Mouse (Mus musculus) kidney, adult 9 months (tissue): ENCODE measurements around the gene Mrpl4.

ENCODE experiments used
- DNase-seq: peaks from one replicate; pipeline ENCODE4 v3.0.0; 2022

The Mrpl4 gene

GRCm38 (mm10) chr9:21002627-21003551 is at the start of gene Mrpl4:
TSS of gene Mrpl4 (plus strand) at chr9:21002738.
- DNase-seq = peak; percentile 83

DNA sequence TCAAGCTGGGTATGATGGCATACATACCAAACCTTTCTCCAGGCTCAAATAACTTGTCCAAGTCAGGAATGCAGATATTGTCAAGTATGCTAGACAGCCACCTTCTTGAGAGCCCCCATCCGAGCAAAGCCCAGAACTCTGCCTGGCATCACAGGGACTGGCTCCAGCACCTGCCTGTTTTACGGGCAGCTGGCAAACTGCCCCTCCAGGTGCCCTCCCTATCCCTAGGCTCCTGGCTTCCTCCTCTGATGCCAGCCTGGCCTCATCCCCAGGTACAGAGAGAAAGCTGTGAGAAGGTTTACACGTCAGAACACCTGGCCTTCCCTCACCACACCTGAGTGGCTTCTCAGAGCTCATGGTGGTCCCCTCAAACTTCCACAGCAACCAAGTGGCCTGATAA is 45.5 kb upstream of the Mrpl4 start:
- DNase-seq = no peak

DNA sequence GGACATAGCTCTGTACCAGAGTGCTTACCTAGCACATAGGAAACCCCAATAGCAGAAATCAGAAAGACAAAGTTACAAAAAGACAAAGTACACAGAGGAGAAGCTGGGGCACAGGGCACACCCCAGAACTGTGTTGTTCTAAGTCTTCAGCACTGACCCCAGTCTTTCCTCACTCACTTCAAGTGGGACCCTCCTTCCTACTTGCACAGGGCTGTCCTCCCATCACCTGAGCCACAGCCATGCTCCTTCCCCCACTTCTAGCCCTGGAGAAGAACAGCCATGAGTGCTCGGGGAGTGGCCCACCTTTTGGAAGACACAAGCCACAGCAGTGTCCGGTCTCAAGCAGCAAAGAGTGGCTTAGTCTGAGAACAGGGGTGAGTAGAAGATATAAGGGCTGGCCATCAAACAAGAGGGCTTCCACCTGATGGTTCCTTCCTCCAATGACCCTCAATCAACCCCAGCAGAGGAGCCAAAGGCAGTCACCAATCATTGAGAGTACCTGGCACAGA is 43.1 kb upstream of the Mrpl4 start, which contains the start of gene Dnmt1:
Gene Dnmt1, minus strand, starts transcription at position 459 of the 509 bp plus-strand sequence.
- no peak for DNase-seq

- no peak for DNase-seq
Measured at GRCm38 (mm10) chr9:20961557-20961956, 41.0 kb upstream of the Mrpl4 start.

DNA sequence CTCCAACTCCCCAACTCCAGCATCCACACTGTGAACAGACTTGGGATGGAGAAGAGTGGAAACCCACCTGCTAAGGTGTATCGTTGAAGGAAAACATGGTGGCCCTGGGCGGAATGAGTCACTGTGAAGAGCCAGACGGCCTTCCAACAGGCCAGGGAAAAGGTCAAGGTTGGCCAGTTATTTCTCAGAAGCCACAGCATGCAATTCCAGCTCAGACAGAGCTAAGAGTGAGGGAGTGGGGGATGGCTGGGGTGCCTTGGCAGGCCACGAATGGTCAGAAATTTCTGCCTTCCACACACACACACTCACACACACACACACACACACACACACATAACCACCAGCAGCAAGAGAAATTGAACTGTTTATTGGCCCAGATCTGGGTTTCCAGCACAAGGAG is 36.9 kb upstream of the Mrpl4 start:
- DNase-seq = no peak

- DNase-seq = no peak
Measured at GRCm38 (mm10) chr9:20966008-20966407, 36.5 kb upstream of the Mrpl4 start.

DNA sequence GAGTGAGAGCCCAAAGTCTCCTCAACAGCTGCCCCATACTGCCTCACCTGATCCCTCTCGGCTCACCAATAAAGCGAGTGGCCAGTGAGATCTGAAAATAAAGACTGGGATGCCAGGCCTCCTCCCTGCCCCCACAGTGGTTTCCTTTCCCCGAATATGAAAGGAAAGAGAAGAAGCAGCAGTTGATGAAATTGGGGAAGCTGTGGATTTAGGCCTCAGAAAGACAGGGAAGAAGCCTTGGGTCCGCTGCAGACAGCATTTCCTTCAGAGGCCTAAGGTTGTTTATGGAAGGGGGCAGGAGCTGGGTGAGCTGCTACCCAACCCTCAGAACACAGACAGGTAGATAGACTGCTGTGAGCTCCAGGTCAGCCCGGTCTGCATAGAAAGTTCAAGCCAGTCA is 35.8 kb upstream of the Mrpl4 start:
- no peak for DNase-seq

GRCm38 (mm10) chr9:20971751-20972140 is 30.8 kb upstream of the Mrpl4 start:
- no peak for DNase-seq

- DNase-seq = peak; percentile 43
Measured at GRCm38 (mm10) chr9:20972141-20972992, 30.2 kb upstream of the Mrpl4 start.

DNA sequence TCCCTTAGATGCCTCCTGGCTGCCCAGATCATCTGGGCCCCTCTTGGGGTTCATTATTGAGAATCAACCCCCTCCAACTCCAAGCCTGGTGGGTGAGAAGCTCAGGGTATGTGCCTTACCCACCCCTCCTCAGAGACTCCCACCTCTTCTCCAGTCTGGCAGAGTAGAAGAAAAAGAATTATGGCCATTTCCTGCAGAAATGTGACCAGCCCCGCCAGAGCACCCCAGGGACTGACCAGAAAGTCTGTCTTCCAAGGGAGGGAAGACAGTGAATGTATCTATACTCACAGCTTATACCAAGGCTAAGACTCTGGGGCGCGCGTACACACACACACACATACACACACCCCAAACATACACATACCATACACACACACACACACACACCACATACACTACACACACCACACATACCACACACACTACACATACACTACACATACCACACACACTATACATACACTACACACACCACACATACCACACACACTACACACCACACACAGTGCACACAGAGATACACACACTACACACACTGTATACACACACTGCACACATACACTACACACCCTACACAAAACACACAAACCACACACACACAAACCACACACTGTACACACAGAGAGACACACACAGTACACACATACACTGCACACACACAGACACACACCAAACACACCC is 29.4 kb upstream of the Mrpl4 start:
- DNase-seq = peak; percentile 27

GRCm38 (mm10) chr9:20973682-20974075 is 28.9 kb upstream of the Mrpl4 start:
- DNase-seq = no peak

DNA sequence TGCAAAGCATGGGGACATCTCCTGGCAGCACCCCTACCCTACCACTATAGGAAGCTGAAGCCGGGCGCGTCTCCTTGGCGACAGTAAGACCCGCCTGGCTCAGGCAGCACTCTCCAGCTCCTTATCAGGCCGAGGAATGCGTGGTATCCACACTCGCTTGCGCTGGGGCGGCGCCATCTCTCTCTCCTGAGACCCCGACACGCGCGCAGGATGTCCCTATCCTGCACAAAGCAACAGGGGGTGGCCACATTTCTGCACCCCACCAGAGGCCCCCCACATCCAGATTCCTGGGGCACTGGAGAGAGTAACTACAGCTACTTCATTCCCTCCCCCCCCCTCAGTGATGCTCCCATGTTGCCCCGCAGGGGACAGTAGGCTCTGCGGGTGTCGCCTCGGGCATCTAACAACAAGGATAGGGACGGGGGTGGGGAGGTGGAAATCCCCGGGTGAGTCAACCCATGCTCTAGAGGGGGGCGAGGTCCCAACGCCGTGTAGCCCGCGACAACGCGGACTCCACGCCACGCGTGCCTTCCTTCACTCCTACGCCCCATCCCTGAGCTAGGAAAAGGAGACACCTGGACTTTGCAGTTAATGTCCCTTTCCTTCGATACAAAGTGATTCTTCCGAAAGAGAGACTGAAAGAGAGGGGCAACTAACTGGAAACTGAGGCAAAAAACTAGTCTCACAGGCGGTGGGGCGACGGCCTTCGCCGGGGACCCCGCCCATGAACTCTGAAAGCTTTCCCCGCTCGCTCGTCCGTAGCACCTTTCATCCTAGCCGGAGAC is 26.9 kb upstream of the Mrpl4 start:
- peak; percentile 19 for DNase-seq

GRCm38 (mm10) chr9:20976216-20976960 is 26.1 kb upstream of the Mrpl4 start, which contains the start of gene S1pr2:
TSS of gene S1pr2 (minus strand) at chr9:20976781.
- peak; percentile 73 for DNase-seq

DNA sequence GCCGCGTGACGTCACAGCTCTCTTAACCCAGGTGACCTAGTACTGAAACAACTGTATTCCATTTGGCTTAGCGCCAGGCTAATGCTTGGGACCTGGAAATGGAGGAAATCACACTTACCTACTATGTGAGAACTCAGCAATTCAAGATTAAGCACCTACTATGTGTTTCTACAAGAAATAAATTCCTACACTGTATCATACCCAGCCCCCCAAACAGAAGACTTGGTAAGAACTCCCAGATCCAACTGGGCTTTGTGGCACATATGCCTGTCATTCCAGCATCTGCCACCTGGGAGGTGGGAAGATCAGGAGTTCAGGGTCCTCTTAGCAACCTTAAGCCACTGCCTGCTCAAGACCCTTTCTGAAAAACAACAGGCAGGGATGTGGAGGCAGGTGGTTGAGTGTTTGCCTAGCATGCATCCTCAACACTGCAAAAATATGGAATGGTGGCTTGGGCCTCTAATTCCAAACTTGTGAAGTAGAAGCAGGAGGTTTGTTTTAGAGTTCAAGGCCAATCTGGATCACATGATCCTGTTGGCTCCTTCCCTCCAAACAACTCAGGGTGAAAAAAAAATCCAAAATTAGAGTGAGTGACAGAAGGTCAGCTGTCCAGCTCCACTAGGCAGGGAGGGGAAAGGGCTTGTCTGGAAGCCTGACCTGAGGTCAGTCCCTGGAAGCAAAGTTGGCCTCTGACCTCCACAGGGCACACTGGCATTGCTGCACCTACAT is 25.4 kb upstream of the Mrpl4 start:
- no peak for DNase-seq

DNA sequence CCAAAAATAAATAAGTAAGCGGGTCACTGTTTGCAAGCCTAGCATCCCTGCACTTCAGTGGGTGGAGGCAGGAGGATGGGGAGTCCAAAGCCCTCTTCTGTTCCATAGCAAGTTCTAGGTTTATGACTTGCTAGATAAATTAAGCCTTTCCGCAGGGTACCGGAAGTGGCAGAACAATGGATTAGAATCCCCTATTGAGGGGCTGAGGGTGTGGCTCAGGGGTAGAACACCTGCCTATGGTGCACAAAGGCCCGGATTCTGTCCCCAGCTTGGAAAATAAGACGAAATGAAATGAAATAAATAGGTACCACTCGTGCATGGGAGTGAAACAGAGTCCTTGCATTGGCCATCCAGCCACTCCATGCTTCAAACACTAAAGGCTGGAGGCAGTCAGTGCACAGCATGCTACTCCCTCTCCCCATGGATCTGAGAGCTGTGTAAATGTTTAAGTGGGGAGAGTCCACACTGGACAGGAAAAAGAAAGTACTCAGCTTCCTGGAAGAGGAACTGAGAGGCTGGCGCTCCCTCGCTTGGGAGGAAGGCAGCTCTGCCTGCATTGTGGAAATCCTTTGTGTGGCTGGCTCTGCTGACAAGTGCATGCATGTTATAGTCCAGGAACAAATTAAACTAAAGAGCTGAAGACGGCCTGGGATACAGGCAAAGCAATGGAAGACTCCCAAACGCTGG is 24.0 kb upstream of the Mrpl4 start:
- no peak for DNase-seq

GRCm38 (mm10) chr9:20979181-20979580 is 23.4 kb upstream of the Mrpl4 start:
- DNase-seq = no peak

DNA sequence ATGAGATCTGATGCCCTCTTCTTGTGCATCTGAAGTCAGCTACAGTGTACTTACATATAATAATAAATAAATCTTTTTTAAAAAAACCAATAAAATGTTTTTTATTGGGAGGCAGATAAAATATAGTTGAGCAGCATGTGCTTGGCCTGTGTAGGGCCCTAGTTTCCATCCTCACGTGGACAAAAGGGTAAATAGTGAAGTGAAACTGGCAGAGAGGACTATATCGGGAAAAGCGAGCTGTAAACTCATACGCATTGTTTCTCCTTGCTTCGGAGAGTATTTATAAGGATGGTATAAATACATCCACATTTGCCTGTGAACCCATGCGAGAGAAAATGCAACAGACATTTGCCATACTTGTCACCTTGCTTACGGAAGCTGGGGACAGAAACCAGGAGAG is 22.8 kb upstream of the Mrpl4 start:
- no peak for DNase-seq

DNA sequence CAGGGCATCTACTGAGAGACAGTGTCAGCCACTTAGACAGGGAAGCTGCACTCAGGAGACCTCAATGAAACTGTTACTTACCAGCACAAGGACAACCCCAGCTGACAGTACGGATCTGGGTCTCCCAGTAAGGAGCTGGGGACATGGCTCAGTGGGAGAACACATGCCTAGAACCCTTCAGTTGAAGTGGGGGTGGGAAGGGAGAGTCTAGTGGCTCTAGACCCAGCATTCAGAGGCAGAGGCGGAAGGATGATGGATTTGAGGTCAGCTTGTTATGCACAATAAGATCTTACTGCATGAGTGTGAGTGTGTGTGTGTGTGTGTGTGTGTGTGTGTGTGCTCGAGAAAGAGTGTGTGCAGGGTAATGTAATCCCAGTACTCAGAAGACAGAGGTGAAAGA is 20.4 kb upstream of the Mrpl4 start:
- no peak for DNase-seq

- DNase-seq = no peak
Measured at GRCm38 (mm10) chr9:20983169-20983568, 19.4 kb upstream of the Mrpl4 start.
